Mouse (Mus musculus): Measurements from ENCODE around the gene Szt2.
A peak's percentile ranks its signal among the peaks of the same experiment; 100 is the strongest.

The Szt2 gene

GRCm38 (mm10) chr4:118410871-118411270, 1.8 kb upstream of the Szt2 start:
- DNase-seq (ENCODE audit: low read depth): no peak

DNA sequence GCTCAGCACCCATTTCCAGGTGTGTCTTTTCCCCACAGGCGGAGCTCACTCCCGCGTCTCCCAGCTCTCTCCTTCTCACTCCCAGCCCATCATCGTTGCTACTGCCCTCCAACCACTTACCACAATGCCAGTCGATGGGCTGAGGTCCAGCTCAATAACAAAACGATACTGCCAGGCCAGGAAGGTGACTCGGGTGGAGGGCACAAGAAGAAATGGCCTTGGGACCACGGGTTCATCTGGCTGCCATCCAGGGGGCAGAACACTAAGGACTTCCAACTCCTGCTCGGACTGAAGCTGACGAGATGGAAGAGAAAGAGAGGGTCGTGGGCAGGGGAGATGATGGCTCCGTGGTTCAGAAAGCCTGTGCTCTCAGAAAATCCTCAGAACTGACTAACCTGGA, 6.4 kb downstream of the Szt2 start:
- no peak for DNase-seq (ENCODE audit: low read depth)

DNA sequence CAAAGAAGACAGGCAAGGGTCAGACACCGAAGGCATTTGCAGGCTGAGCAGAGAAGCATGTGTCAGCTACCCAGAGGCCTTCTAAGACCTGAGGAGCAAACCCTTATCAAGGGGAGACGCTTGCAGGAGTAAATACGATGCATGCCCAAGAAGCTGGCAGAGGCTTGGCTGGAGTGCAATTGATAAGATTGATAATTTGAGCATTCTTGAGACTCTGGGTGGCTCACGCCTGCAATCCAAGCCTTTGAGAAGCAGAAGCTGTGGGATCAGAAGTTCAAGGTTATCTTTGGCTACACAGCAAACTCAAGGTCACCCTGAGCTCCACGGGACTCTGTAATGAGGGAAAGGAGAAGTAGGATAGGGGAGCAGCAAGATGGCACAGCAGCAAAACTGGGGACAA, 7.2 kb downstream of the Szt2 start:
- DNase-seq (ENCODE audit: low read depth): no peak

DNA sequence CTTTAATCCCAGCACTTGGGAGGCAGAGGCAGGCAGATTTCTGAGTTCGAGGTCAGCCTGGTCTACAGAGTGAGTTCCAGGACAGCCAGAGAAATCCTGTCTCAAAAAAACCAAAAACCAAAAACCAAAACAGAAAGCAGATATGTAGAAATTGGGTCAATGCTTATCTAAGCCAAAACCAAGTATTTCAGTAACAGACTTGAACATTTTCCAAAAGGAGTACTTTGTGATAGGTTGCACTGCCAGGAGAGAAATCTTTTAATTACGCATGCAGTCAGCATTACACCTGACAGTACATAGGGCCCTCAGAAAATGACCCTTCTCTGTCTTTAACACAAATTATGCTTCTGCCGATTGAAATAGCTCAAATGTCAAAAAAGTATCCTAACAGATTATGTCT, 7.7 kb downstream of the Szt2 start:
- DNase-seq (ENCODE audit: low read depth): no peak

GRCm38 (mm10) chr4:118398400-118398799, 10.7 kb downstream of the Szt2 start:
- no peak for DNase-seq (ENCODE audit: low read depth)

DNA sequence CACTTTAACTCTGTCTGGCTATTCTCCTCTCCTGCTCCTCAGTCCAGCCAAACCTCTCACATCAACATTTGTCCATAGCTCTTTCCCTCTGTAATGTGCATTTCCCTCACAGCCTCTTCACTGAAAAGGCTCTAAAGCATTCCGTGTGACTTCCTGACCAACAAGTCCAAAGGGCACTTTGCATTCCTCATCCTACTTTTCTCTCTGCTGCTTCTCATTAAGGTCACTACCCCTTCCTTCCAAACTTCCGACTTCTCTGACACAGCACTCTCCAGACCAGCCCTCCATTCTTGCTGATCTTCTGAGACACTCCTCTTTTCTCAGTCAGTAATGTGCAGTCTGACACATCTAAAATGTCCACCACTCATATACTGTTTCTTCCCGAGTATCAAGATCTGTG, 12.6 kb downstream of the Szt2 start:
- DNase-seq (ENCODE audit: low read depth): no peak

- no peak for DNase-seq (ENCODE audit: low read depth)
These were observed 13.8 kb downstream of the Szt2 start for GRCm38 (mm10) chr4:118395289-118395688.

DNA sequence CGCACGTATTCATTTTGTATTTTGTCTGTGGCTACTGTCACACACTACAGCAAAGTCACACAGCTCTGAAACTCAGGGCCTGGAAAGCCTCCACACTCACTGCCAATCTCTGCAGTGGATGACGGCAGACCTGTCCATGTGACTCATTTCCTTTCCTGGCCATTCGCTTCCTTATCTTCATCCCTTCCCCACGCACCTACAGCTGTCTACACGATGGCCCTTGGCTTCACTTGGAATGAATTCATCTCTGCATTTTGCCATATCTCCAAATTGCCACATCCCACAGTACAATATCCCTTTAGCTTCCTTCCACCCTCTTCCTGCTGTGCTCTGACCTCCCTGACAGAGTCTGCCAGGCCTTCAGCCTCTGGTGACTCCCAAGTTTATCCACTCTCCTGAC, 14.6 kb downstream of the Szt2 start:
- DNase-seq (ENCODE audit: low read depth): no peak

GRCm38 (mm10) chr4:118390146-118390545, 18.9 kb downstream of the Szt2 start:
- no peak for DNase-seq (ENCODE audit: low read depth)

- DNase-seq (ENCODE audit: low read depth): no peak
These were observed 21.8 kb downstream of the Szt2 start for GRCm38 (mm10) chr4:118387316-118387715.

- no peak for DNase-seq (ENCODE audit: low read depth)
These were observed 25.8 kb downstream of the Szt2 start for GRCm38 (mm10) chr4:118383271-118383670.

- no peak for DNase-seq (ENCODE audit: low read depth)
These were observed 33.1 kb downstream of the Szt2 start for GRCm38 (mm10) chr4:118375999-118376398.

DNA sequence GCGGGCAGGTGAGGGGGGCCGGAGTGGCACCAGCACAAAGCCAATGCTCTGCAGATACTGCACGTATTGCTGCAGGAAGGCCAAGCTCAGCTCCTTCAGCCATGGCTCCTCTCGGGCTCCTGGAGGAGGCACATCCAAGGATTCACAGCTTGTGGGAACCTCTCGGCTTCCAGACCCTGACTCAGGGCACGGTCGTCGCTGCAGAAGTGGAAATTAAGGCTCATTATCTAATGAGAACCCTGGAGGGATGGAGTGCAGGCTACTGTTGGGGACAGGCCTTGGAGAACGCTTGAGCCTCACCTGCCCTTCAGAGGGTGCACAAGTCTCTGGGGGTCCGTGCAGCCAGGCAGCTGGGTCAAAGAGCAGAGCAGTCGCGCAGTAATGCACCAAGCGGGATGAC, 37.3 kb downstream of the Szt2 start:
- no peak for DNase-seq (ENCODE audit: low read depth)

GRCm38 (mm10) chr4:118368616-118369015, 40.5 kb downstream of the Szt2 start:
- no peak for DNase-seq (ENCODE audit: low read depth)

- no peak for DNase-seq (ENCODE audit: low read depth)
These were observed 41.5 kb downstream of the Szt2 start for GRCm38 (mm10) chr4:118367551-118367950.

DNA sequence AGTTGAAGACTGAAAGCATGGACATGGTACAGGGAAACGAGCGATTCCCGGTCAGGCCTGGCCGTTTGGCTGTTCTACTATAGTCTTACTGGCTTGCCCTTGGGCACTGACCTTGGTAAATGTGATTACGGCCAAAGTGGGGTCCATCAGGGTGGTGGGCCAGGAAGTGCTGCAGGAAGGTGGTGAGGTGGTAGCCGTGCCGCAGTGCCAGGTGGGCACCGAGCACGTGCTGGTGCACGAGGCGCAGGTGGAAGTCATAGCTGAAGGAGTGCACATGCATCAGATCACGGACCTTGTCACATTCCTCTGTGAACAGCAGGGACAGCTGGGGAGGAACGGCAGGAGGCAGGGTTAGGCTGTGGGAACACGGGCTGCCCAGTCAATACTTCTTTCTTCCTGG, 43.1 kb downstream of the Szt2 start:
- DNase-seq (ENCODE audit: low read depth): no peak

DNA sequence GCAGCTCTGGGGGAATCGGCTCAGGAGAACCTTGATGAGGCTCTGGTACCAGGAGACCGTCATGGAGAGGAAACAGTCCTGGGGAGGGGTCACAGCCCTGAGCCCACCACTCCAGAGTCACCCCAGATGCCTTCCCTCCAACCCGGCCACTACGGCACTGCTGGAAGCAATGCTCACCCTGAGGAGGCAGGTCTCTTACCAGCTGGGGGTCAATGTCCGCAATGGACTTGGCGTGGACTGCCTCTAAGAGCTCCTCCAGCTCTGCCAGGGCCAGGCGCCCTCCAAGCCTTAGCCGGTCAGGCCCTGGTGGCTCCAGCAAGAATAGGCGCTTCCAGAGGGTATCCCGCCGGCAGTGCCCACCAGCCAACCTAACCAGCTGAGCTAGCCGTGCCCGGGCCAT, 44.4 kb downstream of the Szt2 start:
- no peak for DNase-seq (ENCODE audit: low read depth)

- peak; percentile 34 for DNase-seq (ENCODE audit: low read depth)
These were observed 45.1 kb downstream of the Szt2 start for GRCm38 (mm10) chr4:118363985-118364384.

DNA sequence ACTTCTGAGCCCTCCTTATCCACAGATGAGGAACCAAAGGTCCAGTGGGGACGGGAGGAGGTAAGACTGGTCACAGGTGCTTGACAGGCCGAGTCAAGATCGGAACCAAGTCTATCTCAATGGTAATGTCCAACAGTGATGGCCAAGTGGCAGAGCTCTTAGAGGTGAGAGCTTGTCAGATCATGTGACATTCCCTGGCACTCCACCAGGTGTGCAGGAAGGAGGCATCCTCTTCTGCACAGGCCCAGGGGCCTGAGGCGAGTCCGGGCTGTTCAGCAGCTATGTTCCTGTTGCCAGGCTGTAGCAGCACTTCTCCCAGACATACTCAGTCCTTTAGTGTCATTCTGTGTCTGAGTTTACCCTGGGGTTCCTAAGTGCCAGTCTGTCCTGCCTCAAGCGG, 46.2 kb downstream of the Szt2 start:
- no peak for DNase-seq (ENCODE audit: low read depth)

GRCm38 (mm10) chr4:118361451-118361850, 47.6 kb downstream of the Szt2 start:
- no peak for DNase-seq (ENCODE audit: low read depth)

DNA sequence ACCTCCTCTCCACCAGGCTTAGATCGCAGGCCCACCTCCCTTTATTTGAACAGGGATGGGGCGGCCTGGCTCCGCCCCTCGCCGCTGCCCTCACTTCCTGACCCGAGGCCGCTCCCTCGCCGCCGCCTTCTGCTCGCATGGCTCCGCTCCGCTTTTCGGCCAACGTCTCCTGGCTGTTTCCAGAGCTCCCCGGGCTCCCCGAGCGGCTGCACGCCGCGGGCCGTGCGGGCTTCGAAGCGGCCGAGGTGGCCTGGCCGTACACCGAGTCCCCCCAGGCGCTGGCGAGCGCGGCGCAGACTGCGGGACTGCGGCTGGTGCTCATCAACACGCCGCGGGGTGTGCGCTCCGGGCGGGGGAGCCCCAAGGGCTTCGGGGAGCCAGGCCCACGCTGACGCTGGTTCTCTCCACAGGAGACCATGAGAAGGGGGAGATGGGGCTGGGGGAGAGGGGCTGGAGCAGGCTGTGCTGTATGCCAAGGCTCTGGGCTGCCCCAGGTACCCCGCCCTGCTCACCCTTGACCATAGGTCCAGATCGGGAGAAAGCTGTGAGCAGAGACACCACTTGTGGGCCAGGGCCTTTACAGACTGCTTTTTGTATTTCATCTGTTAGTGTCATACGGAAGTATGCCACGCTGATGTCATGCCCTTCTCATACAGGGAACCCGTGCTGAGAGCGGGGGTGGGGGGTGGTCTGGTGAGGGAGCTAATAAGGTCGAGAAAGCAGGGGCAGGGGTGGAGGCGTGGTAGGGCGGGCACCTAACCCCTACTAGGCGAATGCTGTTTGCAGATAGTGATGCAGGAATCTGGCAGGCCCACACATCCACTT, 49.0 kb downstream of the Szt2 start:
- DNase-seq (ENCODE audit: low read depth): peak; percentile 80

DNA sequence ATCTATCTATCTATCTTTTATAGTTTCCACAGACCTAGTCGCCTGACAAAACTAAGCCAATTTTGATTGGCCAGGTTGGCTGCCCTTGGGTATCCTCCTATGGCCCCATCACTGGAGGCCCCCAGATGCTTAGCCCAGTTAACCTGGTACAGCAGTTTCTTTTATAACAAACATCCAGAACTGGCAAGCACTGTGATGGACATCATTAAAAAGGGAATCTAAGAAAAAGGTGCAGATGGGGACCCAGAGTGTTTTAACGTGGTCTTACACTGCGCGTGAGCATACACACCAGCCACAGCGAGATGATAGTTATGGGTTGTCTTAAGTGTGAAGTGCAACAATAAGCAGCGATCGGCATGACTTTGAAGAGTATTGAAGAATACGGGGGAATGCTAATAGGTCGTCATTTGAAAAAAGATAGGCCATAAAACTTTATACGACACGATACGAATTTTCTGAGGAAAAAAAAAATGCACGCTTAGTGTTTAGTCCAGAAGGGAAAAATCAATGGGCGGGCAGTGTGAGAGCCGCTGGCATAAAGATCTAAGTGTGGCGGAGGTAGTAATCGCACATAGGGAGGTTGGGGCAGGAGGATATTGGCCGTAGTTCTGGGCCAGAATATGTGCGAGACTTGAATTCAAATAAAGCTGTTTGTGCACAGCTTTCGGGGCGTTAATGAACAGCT, 49.7 kb downstream of the Szt2 start:
- no peak for DNase-seq (ENCODE audit: low read depth)

DNA sequence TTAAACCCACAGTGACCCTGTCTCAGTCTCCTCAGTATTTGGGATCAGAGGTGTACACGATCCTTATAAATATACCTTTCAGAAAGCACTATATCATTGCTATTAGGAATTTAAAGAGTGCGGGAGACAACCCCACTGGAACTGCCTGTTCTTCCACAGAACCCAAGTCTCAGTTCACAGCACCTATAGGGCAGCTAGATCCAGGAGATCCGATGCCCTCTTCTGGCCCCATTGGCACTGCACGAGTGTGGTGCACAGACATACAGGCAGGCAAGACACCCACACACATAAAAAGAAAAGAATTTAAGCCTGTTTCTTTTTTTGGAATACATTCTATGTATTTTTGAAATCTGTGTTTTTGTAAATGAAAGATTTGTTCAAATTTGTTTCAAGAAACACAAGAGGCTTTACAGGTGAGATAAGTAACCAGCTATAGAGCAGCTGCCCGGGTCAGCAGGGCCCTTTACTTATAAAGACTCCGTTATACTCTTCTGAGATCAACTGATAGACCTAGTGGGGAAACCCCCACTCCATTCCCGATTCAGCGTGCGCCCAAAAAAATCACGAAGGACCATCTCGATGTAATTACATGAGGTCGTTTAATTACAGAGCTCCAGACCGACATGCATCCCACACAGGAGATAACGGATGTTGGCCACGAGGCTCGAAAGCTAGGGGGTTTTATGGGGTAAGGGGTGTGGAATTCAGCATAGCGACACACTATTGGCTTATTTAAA, 50.7 kb downstream of the Szt2 start:
- DNase-seq (ENCODE audit: low read depth): no peak
